10 mouse cellular contexts compared by ENCODE assay signal in the genomic region with DNA sequence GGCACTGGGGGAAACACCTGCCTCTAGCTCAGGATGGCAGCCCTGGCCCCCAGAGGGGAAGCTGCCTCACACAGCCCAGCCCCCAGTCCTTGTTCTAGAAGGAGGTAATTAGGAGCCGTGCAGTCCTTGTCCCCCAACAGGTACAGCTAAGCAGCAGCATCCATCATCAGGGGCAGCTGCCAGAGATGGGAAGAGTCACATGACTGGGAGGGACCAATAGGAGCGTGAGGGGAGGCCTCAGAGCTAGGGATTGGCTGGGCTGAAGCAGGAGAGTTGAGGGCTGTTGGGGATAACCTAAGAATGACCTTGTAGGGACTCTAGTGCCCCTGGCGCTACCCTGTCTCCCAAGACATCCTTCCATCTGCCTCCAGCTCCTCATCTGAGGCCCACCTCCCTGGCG. TPM values are rescaled to one million over a fixed set of nuclear protein-coding genes. Genes with fewer than 3 reads are reported as not detected.
DNase-seq lines count a peak whose midpoint lies in the region; ATAC-seq and TF ChIP-seq lines count a peak whose summit lies in the region.
"Had no signal": no experiment of that assay in that cellular context is flagged by ENCODE, and none has a peak within 500 bp of the region (broad histone marks: within the 10 kb centered on the region; RNA-seq: fewer than 3 reads in every experiment).

No protein-coding gene starts in this region.

- TF ChIP-seq CTCF in kidney, adult 2 months (conservative IDR thresholded peaks at IDR 0.05; ENCODE audit: insufficient read depth, insufficient read length, low read depth, low read length) = no peak
- no peak for TF ChIP-seq CTCF in hindbrain, postnatal 0 days (IDR thresholded peaks at IDR 0.05; ENCODE audit: low read depth)

- H3K9ac ChIP-seq in hindbrain, postnatal 0 days (replicated peaks; ENCODE audit: low read length) = no peak overlapping the region
- H3K9ac ChIP-seq in neural tube, embryonic 11.5 days (ENCODE audit: low read length) = no peak overlapping the region
- H3K9ac ChIP-seq: embryonic facial prominence, embryonic 15.5 days had no signal

- no peak overlapping the region for H3K27ac ChIP-seq in kidney, adult 2 months (ENCODE audit: insufficient read depth, low read depth, low read length)
- H3K27ac ChIP-seq in hindbrain, postnatal 0 days = peak overlapping the region; percentile 16
- peak overlapping the region; percentile 95 for H3K27ac ChIP-seq in neural tube, embryonic 11.5 days (ENCODE audit: low read depth, low read length)
- H3K27ac ChIP-seq: embryonic facial prominence, embryonic 15.5 days had no signal

- ATAC-seq in hindbrain, postnatal 0 days = peak; percentile 78
- ATAC-seq in neural tube, embryonic 11.5 days (ENCODE audit: insufficient read depth, low FRiP score, low TSS enrichment) = peak; percentile 79

- no peak overlapping the region for H3K4me2 ChIP-seq in hindbrain, postnatal 0 days (ENCODE audit: low read depth, low read length)
- peak overlapping the region; percentile 17 for H3K4me2 ChIP-seq in neural tube, embryonic 11.5 days (ENCODE audit: low read depth)
- H3K4me2 ChIP-seq: embryonic facial prominence, embryonic 15.5 days had no signal

- no peaks in the 10 kb centered on the region; the same call in 1 of the 2 replicates for H3K4me1 ChIP-seq in kidney, adult 2 months (ENCODE audit: control insufficient read depth, insufficient read depth, low read length)
- H3K4me1 ChIP-seq in hindbrain, postnatal 0 days (ENCODE audit: insufficient read depth, low read length) = peaks cover 20% of the 10 kb centered on the region; the same call in 1 of the 2 replicates
- peaks cover 27% of the 10 kb centered on the region for H3K4me1 ChIP-seq in neural tube, embryonic 11.5 days (ENCODE audit: control insufficient read depth, insufficient read depth, low read length)

- WGBS in kidney, adult 2 months = 72% methylated on average over 4 of the region's 4 CpGs
- 6% methylated on average over 4 of the region's 4 CpGs for WGBS in hindbrain, postnatal 0 days
- 3% methylated on average over 4 of the region's 4 CpGs for whole genome bisulfite sequencing in neural tube, embryonic 11.5 days

- peak; percentile 32 for DNase-seq in kidney, adult 2 months
- no peak for DNase-seq in kidney, postnatal 14 days
- DNase-seq in c-Kit-positive CD71-positive TER-119-negative erythroid progenitor cells, embryonic 14.5 days (ENCODE audit: low read depth) = peak; percentile 7
- DNase-seq in hindbrain, postnatal 0 days (ENCODE audit: low spot score) = peak; percentile 75
- peak; percentile 69 for DNase-seq in neural tube, embryonic 11.5 days (ENCODE audit: low spot score)
- DNase-seq in right cerebral cortex, postnatal 10 days (ENCODE audit: low spot score in 2 of 2) = no peak
- no peak for DNase-seq in lung, postnatal 10 days
- DNase-seq in gastrocnemius, postnatal 4 days (ENCODE audit: low spot score in 2 of 2) = no peak

- H3K27me3 ChIP-seq in kidney, adult 2 months (replicated peaks; ENCODE audit: control insufficient read depth, insufficient read depth, low read length) = no peaks in the 10 kb centered on the region
- H3K27me3 ChIP-seq in hindbrain, postnatal 0 days (ENCODE audit: insufficient read depth, low read length) = no peaks in the 10 kb centered on the region
- no peaks in the 10 kb centered on the region for H3K27me3 ChIP-seq in neural tube, embryonic 11.5 days (ENCODE audit: control insufficient read depth, insufficient read depth, low read length)

- TF ChIP-seq POLR2A in kidney, adult 2 months (IDR thresholded peaks at IDR 0.05; ENCODE audit: low read depth, low read length) = no peak

- no peaks in the 10 kb centered on the region for H3K36me3 ChIP-seq in kidney, adult 2 months (ENCODE audit: control insufficient read depth, insufficient read depth, low read length)
- H3K36me3 ChIP-seq in hindbrain, postnatal 0 days (ENCODE audit: insufficient read depth, low read length) = no peaks in the 10 kb centered on the region
- H3K36me3 ChIP-seq in neural tube, embryonic 11.5 days (ENCODE audit: control insufficient read depth, insufficient read depth, low read length) = no peaks in the 10 kb centered on the region
- H3K36me3 ChIP-seq: embryonic facial prominence, embryonic 15.5 days had no signal

- no peaks in the 10 kb centered on the region for H3K9me3 ChIP-seq in hindbrain, postnatal 0 days (ENCODE audit: low read length)
- H3K9me3 ChIP-seq in neural tube, embryonic 11.5 days (ENCODE audit: control insufficient read depth, low read length) = no peaks in the 10 kb centered on the region
- H3K9me3 ChIP-seq: embryonic facial prominence, embryonic 15.5 days had no signal

- no peak overlapping the region for H3K4me3 ChIP-seq in kidney, adult 2 months (ENCODE audit: insufficient read depth, low read depth, low read length)
- no peak overlapping the region for H3K4me3 ChIP-seq in hindbrain, postnatal 0 days (ENCODE audit: low read length)
- H3K4me3 ChIP-seq in neural tube, embryonic 11.5 days (ENCODE audit: low read depth, low read length) = no peak overlapping the region
- H3K4me3 ChIP-seq: embryonic facial prominence, embryonic 15.5 days; megakaryocyte, embryonic 14.5 days had no signal

RNA-seq across cellular contexts. Expression of a gene that starts 33.1 kb away (rescaled TPM):
- polyA plus RNA-seq in kidney, adult 2 months (2012; rRNA removed) = 15.5 and 19.4 TPM in 2 replicates
- 22.7 and 40.1 TPM in 2 replicates for total RNA-seq in hindbrain, postnatal 0 days (2014; rRNA removed)
- 11.9 and 13.2 TPM in 2 replicates for polyA plus RNA-seq in hindbrain, postnatal 0 days (2015; fragmentation: Nextera tagmentation; extraction: Ambion mirVana)
- 55.9 and 65.4 TPM in 2 replicates for polyA plus RNA-seq in neural tube, embryonic 11.5 days (2014; fragmentation: Nextera tagmentation; extraction: Ambion mirVana)
- 10 to 100 TPM; 13.9 to 15.4 TPM for total RNA-seq in gastrocnemius, postnatal 4 days (2021)

Comparison
In these comparisons a context has a peak if more than half of its experiments do, and no peak if none do; other contexts are left out.
1. DNase-seq: peak in kidney, adult 2 months (single experiment), c-Kit-positive CD71-positive TER-119-negative erythroid progenitor cells, embryonic 14.5 days (single experiment), hindbrain, postnatal 0 days (single experiment) and neural tube, embryonic 11.5 days (single experiment); none in kidney, postnatal 14 days (single experiment), right cerebral cortex, postnatal 10 days (0 of 2), lung, postnatal 10 days (single experiment) and gastrocnemius, postnatal 4 days (0 of 2).